Mouse (Mus musculus) cerebellum, postnatal 4 days (tissue): ENCODE data around the gene U2af2.
"Not testable (repeated sequence)": the region's sequence is repeated elsewhere in the genome, so short reads cannot be mapped to it uniquely, and the experiment has no call there.

ENCODE experiments used
- DNase-seq, 2 experiments: peaks; one replicate each; pipeline ENCODE4 v3.0.0; 2022; ENCODE audit warnings: low spot score in 2 of 2, mixed read lengths in 1 of 2

Gene U2af2

GRCm38 (mm10) chr7:5073586-5073985 is 11.6 kb downstream of the U2af2 start:
- no peak for DNase-seq

- no peak for DNase-seq
These were observed 13.0 kb downstream of the U2af2 start for GRCm38 (mm10) chr7:5074984-5075383.

- no peak for DNase-seq
These were observed 15.0 kb downstream of the U2af2 start for GRCm38 (mm10) chr7:5076931-5077330.

- DNase-seq, result not testable (repeated sequence)
These were observed 17.5 kb downstream of the U2af2 start for GRCm38 (mm10) chr7:5079365-5080009.

GRCm38 (mm10) chr7:5080010-5080751 is 18.2 kb downstream of the U2af2 start, which contains the start of gene Epn1:
Epn1 (plus strand) TSS chr7:5080235.
- peak; percentile 95 to 96 for DNase-seq

- no peak for DNase-seq
These were observed 18.9 kb downstream of the U2af2 start for GRCm38 (mm10) chr7:5080815-5081214.

- DNase-seq, result no peak
These were observed 19.3 kb downstream of the U2af2 start for GRCm38 (mm10) chr7:5081241-5081640.

- no peak for DNase-seq
These were observed 20.0 kb downstream of the U2af2 start for GRCm38 (mm10) chr7:5081939-5082338.

- no peak for DNase-seq
These were observed 21.6 kb downstream of the U2af2 start for GRCm38 (mm10) chr7:5083325-5084105.

GRCm38 (mm10) chr7:5085512-5085911 is 23.6 kb downstream of the U2af2 start:
- no peak for DNase-seq

GRCm38 (mm10) chr7:5086921-5087440 is 25.0 kb downstream of the U2af2 start:
- DNase-seq, result no peak

- DNase-seq, result no peak
These were observed 25.9 kb downstream of the U2af2 start for GRCm38 (mm10) chr7:5087886-5088285.

GRCm38 (mm10) chr7:5089853-5090252 is 27.9 kb downstream of the U2af2 start:
- DNase-seq, result no peak

- no peak for DNase-seq
These were observed 29.2 kb downstream of the U2af2 start for GRCm38 (mm10) chr7:5091008-5091728.

GRCm38 (mm10) chr7:5092381-5092780 is 30.4 kb downstream of the U2af2 start:
- DNase-seq, result no peak

GRCm38 (mm10) chr7:5092831-5093510 is 31.0 kb downstream of the U2af2 start:
- DNase-seq, result no peak

- no peak for DNase-seq
These were observed 36.8 kb downstream of the U2af2 start for GRCm38 (mm10) chr7:5098769-5099168.

- no peak for DNase-seq
These were observed 37.9 kb downstream of the U2af2 start for GRCm38 (mm10) chr7:5099796-5100195.

- no peak for DNase-seq
These were observed 39.2 kb downstream of the U2af2 start for GRCm38 (mm10) chr7:5101066-5101663.

GRCm38 (mm10) chr7:5102564-5102963 is 40.6 kb downstream of the U2af2 start:
- DNase-seq, result no peak

- no peak for DNase-seq
These were observed 46.3 kb downstream of the U2af2 start for GRCm38 (mm10) chr7:5108272-5108671.
